In the genomic region with DNA sequence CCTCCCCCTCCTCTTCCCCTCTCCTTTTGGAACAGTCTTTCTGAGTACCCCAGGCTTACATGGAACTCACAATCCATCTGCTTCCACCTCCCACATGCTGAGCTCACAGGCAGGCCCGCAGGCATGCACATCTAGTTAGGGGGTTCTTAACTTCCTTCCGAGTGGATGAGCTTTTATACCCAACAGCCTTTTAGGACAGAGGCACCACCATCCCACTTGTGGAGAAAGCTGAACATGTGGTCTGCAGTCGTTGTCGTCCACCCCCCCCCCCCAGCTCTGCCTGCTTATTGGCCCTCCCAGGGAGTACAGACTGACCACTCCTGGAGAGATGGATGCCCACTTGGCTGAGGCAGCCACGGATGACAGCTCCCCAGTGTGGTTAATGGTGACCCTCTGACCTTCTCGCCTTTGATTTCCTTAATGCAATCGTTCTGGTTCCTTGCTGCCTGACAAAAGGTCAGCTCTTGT, we compare ENCODE assay signal across 8 mouse cellular contexts.
A peak's percentile ranks its signal among the peaks of the same experiment; 100 is the strongest.
DNase-seq lines count a peak whose midpoint lies in the region; ATAC-seq lines count a peak whose summit lies in the region.

No protein-coding gene starts in this region.

- 13% methylated on average over 7 of the region's 7 CpGs for WGBS in heart, embryonic 10.5 days
- 7% methylated on average over 7 of the region's 7 CpGs for WGBS in heart, embryonic 11.5 days (ENCODE audit: insufficient replicate concordance)
- 1% methylated on average over 7 of the region's 7 CpGs for WGBS in forebrain, embryonic 13.5 days
- WGBS in midbrain, embryonic 14.5 days: 1% methylated on average over 7 of the region's 7 CpGs
- WGBS in intestine, embryonic 15.5 days: 14% methylated on average over 7 of the region's 7 CpGs

- no peak overlapping the region for H3K4me2 ChIP-seq in heart, embryonic 11.5 days
- peak overlapping the region; percentile 21 for H3K4me2 ChIP-seq in forebrain, embryonic 13.5 days
- no peak overlapping the region for H3K4me2 ChIP-seq in midbrain, embryonic 14.5 days (ENCODE audit: low read length)
- H3K4me2 ChIP-seq in intestine, embryonic 15.5 days (replicated peaks): no peak overlapping the region

- peak overlapping the region; percentile 42; the same call in 1 of the 2 replicates for H3K27ac ChIP-seq in heart, embryonic 10.5 days
- no peak overlapping the region for H3K27ac ChIP-seq in heart, embryonic 11.5 days (ENCODE audit: low read depth, low read length)
- H3K27ac ChIP-seq in forebrain, embryonic 13.5 days: peak overlapping the region; percentile 82
- no peak overlapping the region for H3K27ac ChIP-seq in midbrain, embryonic 14.5 days (replicated peaks; ENCODE audit: low read depth, low read length)
- H3K27ac ChIP-seq in intestine, embryonic 15.5 days: no peak overlapping the region

- no peaks in the 10 kb centered on the region for H3K36me3 ChIP-seq in heart, embryonic 10.5 days
- H3K36me3 ChIP-seq in heart, embryonic 11.5 days (ENCODE audit: control insufficient read depth, insufficient read depth, low read length): no peaks in the 10 kb centered on the region
- no peaks in the 10 kb centered on the region for H3K36me3 ChIP-seq in forebrain, embryonic 13.5 days (ENCODE audit: poor library complexity, severe bottlenecking)
- no peaks in the 10 kb centered on the region for H3K36me3 ChIP-seq in midbrain, embryonic 14.5 days (ENCODE audit: control insufficient read depth, insufficient read depth, low read length)
- H3K36me3 ChIP-seq in intestine, embryonic 15.5 days: no peaks in the 10 kb centered on the region

- ATAC-seq in heart, embryonic 11.5 days (replicated peaks; ENCODE audit: insufficient number of reproducible peaks, low FRiP score, low TSS enrichment): no peak; the same call in 1 of the 2 replicates
- peak; percentile 73 for ATAC-seq in forebrain, embryonic 13.5 days
- no peak for ATAC-seq in midbrain, embryonic 14.5 days (ENCODE audit: low FRiP score, low TSS enrichment)
- ATAC-seq in intestine, embryonic 15.5 days: no peak

- H3K4me3 ChIP-seq in heart, embryonic 10.5 days: no peak overlapping the region
- no peak overlapping the region for H3K4me3 ChIP-seq in heart, embryonic 11.5 days (ENCODE audit: low read depth, low read length)
- H3K4me3 ChIP-seq in forebrain, embryonic 13.5 days: no peak overlapping the region
- no peak overlapping the region for H3K4me3 ChIP-seq in midbrain, embryonic 14.5 days (replicated peaks; ENCODE audit: low read depth, low read length)
- no peak overlapping the region for H3K4me3 ChIP-seq in intestine, embryonic 15.5 days (replicated peaks)

- no peaks in the 10 kb centered on the region for H3K27me3 ChIP-seq in heart, embryonic 10.5 days (ENCODE audit: insufficient read depth, poor library complexity, severe bottlenecking)
- no peaks in the 10 kb centered on the region for H3K27me3 ChIP-seq in heart, embryonic 11.5 days (ENCODE audit: control insufficient read depth, insufficient read depth, low read length)
- no peaks in the 10 kb centered on the region for H3K27me3 ChIP-seq in forebrain, embryonic 13.5 days
- H3K27me3 ChIP-seq in midbrain, embryonic 14.5 days (ENCODE audit: control insufficient read depth, insufficient read depth, low read length): no peaks in the 10 kb centered on the region
- H3K27me3 ChIP-seq in intestine, embryonic 15.5 days (replicated peaks): no peaks in the 10 kb centered on the region

- no peak overlapping the region for H3K9ac ChIP-seq in heart, embryonic 11.5 days (ENCODE audit: low read depth, low read length)
- no peak overlapping the region for H3K9ac ChIP-seq in forebrain, embryonic 13.5 days
- H3K9ac ChIP-seq in midbrain, embryonic 14.5 days (replicated peaks; ENCODE audit: low read length): no peak overlapping the region
- no peak overlapping the region for H3K9ac ChIP-seq in intestine, embryonic 15.5 days

- H3K4me1 ChIP-seq in heart, embryonic 10.5 days: peaks cover 13% of the 10 kb centered on the region
- H3K4me1 ChIP-seq in heart, embryonic 11.5 days (ENCODE audit: control insufficient read depth, insufficient read depth, low read length): no peaks in the 10 kb centered on the region
- H3K4me1 ChIP-seq in forebrain, embryonic 13.5 days: peaks cover 31% of the 10 kb centered on the region
- 0 out of 2 replicates have a peak, but pooled peaks cover 4% of the 10 kb centered on the region for H3K4me1 ChIP-seq in midbrain, embryonic 14.5 days (ENCODE audit: control insufficient read depth, insufficient read depth, low read length)
- H3K4me1 ChIP-seq in intestine, embryonic 15.5 days (replicated peaks): no peaks in the 10 kb centered on the region

- DNase-seq in heart, embryonic 10.5 days (ENCODE audit: low spot score): no peak
- DNase-seq in cerebellum, adult 18-20 months: peak; percentile 31 to 38
- DNase-seq in layer of hippocampus, adult 8-10 months (ENCODE audit: low spot score in 2 of 2): peak; percentile 33 to 39
- DNase-seq in midbrain, embryonic 14.5 days: peak; percentile 31
- DNase-seq in spleen, postnatal 36 days (ENCODE audit: low spot score in 2 of 2): no peak

- no peaks in the 10 kb centered on the region for H3K9me3 ChIP-seq in heart, embryonic 10.5 days
- H3K9me3 ChIP-seq in heart, embryonic 11.5 days (replicated peaks; ENCODE audit: control insufficient read depth, low read length): no peaks in the 10 kb centered on the region; the same call in 1 of the 2 replicates
- H3K9me3 ChIP-seq in forebrain, embryonic 13.5 days (replicated peaks): no peaks in the 10 kb centered on the region
- H3K9me3 ChIP-seq in midbrain, embryonic 14.5 days (ENCODE audit: control insufficient read depth, low read length): no peaks in the 10 kb centered on the region
- no peaks in the 10 kb centered on the region for H3K9me3 ChIP-seq in intestine, embryonic 15.5 days

Comparison
In these comparisons a context has a peak if more than half of its experiments do, and no peak if none do; other contexts are left out.
1. H3K27ac ChIP-seq: peak in heart, embryonic 10.5 days (single experiment) and forebrain, embryonic 13.5 days (single experiment); none in heart, embryonic 11.5 days (single experiment), midbrain, embryonic 14.5 days (single experiment) and intestine, embryonic 15.5 days (single experiment).
2. DNase-seq: peak in cerebellum, adult 18-20 months (2 of 2), layer of hippocampus, adult 8-10 months (2 of 2) and midbrain, embryonic 14.5 days (single experiment); none in heart, embryonic 10.5 days (single experiment) and spleen, postnatal 36 days (0 of 2).